Mouse (Mus musculus) embryonic fibroblast, embryonic 13.5 days (primary cell): ENCODE measurements around the gene Slc16a9.

ENCODE experiments used
- CTCF ChIP-seq: IDR thresholded peaks from 2 replicates; pipeline ENCODE4 v1.5.1; 2011; ENCODE audit warnings: mild to moderate bottlenecking, control low read depth, low read length, moderate library complexity, borderline replicate concordance; ENCODE audit not compliant: insufficient read depth
- POLR2A ChIP-seq: IDR thresholded peaks from 2 replicates; pipeline ENCODE4 v1.6.1; 2011; ENCODE audit warnings: low read depth, mild to moderate bottlenecking, control low read depth, low read length, moderate library complexity

GRCm38 (mm10) chr10:70198012-70198411, 46.9 kb upstream of the Slc16a9 start:
- TF ChIP-seq CTCF: no peak
- TF ChIP-seq POLR2A: no peak
